Mouse (Mus musculus): ENCODE results near the gene Rtl8c.
A peak's percentile ranks its signal among the peaks of the same experiment; 100 is the strongest.
"Not testable (repeated sequence)": the region's sequence is repeated elsewhere in the genome, so short reads cannot be mapped to it uniquely, and the experiment has no call there.

Gene Rtl8c

DNA sequence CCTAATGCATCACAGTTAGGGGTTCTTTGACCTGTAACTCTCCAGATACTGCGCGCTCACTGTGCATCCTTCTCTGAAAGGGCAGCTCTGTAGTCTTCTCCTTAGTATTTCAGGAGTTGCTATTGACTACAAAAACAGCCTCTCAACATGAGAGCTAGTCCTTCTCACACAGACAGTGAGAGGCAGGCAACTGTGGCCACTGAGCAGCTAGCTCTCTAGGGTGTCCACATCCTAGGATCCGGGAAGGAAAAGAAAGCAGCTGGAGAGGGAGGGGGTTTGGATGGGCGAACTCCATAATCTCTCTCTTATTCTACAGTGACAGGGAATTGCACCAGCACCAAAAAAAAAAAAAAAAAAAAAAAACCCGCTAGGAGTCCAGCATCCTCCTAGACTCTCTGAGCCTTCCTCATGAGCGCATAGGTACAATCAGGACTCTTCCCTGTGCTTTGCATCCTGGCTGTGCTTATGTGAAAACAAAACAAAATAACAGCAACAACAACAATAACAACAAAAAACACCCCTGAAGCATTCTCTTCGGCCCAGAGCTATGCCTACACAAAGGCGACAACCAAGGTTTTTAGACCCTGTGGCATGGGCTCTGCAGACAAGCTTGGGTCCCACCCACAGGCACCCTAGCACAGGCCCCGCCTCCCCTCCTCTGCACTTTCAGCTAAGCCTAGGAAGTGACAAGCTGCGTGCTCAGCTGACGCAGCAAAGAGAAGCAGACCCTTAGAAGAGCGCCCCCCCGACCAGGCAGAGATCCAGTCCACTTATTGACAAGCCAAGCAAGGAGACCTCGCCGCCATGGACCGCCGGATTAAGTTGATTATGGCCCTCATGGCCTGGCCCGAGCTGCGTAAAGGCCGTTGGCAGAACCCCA, at the start of gene Rtl8c:
TSS of gene Rtl8c (plus strand) at position 791 of the 880 bp plus-strand sequence.
- DNase-seq (ENCODE audit: low spot score in 2 of 2): peak in 1 of 2 experiments; percentile 45

- no peak for DNase-seq (ENCODE audit: low spot score in 2 of 2)
Measured at GRCm38 (mm10) chrX:53579311-53579710, 28.5 kb upstream of the Rtl8c start.

DNA sequence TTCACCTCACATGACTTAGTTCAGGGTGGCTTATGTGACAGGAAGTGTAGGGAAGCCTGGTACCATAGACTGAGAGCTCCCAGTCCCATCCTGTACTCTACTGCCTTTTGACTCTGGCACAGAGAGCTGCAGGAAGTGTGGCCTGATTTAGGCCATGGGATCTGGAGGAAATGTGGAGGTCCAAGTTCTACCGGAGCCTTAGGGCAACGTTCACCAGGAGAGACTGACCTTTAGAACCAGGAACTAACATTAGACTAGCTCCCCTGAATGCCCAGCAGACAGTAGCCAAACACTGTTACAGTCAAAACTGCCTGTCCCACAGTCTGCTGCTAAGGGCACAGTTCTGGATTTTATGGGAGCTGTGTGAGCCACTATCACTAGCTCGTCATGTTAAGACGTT, 26.4 kb upstream of the Rtl8c start:
- not testable (repeated sequence) for DNase-seq (ENCODE audit: low spot score in 2 of 2)

DNA sequence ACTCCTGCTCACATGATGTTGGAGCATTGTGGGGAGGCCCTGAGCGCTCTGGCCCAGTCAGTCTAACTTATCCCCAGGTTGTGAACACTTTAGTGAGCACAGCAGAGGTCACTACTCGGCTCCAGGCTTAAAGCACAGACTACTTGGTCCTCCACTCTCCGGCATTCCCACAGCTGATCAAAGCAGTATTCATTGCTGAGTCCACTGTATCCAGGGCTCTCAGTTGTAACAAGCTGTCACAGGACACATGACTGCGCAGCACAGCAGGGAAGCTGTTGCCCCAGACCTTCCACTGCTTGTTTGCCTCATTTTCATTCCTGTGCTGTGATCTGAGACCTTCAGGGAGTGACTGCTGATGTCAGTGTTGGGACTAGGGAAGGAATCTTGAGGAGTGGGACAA, 24.4 kb upstream of the Rtl8c start:
- DNase-seq (ENCODE audit: low spot score in 2 of 2): not testable (repeated sequence)

GRCm38 (mm10) chrX:53599993-53600392, 7.8 kb upstream of the Rtl8c start:
- DNase-seq (ENCODE audit: low spot score in 2 of 2): peak; percentile 31 to 62

- not testable (repeated sequence) for DNase-seq (ENCODE audit: low spot score in 2 of 2)
Measured at GRCm38 (mm10) chrX:53606176-53606575, 1.7 kb upstream of the Rtl8c start.

- DNase-seq (ENCODE audit: low spot score in 2 of 2): no peak
Measured at GRCm38 (mm10) chrX:53608122-53608813, 436 bp downstream of the Rtl8c start.

- not testable (repeated sequence) for DNase-seq (ENCODE audit: low spot score in 2 of 2)
Measured at GRCm38 (mm10) chrX:53608879-53609278, 1.0 kb downstream of the Rtl8c start, which contains the start of gene Gm14597. TSS of gene Gm14597 (minus strand) at chrX:53608979.

DNA sequence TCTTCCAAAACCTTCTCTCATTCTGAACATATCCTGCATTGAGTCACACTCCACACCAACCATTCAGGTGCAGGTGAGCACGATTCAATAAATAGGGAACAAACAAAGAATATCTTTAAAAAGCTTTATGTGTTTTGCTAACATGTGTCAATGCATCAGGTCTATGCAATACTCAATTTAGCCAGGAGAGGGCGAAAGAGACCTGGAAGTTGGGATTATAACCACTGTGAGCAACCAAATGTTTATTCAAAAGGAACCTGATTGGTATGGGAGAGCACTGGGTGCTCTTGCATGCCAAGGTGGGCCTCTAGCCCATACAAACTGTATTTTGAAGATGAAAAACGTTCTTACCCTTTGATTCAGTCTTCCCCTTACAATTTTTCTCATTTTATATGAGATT, 2.7 kb downstream of the Rtl8c start:
- DNase-seq (ENCODE audit: low spot score in 2 of 2): peak; percentile 14 to 42

DNA sequence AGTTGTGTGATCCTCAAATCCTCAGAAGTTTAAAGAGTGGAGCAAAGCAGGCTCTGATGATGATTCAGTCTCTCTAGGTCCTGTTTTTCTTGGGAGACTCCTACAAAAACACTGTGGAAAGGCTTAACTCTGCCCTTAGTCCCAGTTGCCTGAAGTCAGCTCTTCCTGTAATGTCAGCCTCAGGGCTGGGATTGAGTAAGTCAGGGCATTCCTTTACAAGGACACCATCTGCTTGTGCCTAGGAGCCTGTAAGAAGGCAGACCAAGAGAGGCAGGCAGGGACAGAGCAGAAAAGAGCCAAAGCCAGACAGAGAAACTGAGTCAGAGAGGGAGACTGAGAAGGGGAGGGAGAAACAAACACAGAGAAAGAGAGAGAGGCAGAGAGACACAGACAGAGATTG, 3.6 kb downstream of the Rtl8c start:
- not testable (repeated sequence) for DNase-seq (ENCODE audit: low spot score in 2 of 2)

DNA sequence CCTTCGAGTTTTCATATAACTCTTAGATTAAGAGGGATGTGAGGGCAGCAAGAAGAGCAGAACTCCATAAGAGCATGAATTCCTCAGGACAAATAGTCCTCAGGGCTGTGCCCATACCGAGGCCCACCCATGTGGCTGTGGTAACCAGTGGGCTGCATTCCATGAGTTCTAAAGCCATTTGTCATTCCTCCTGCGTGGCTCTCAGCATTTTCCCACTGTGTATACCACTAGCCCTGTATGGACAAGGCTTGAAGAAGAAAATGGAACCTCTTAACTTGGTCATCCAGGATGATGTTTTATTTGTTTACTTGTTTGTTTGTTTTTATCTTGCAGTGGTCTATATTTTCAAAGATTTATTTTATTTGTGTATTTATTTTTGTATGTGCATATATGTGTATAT, 30.3 kb downstream of the Rtl8c start:
- not testable (repeated sequence) for DNase-seq (ENCODE audit: low spot score in 2 of 2)

GRCm38 (mm10) chrX:53642604-53642979, 34.8 kb downstream of the Rtl8c start:
- DNase-seq (ENCODE audit: low spot score in 2 of 2): not testable (repeated sequence)

GRCm38 (mm10) chrX:53642980-53643961, 35.4 kb downstream of the Rtl8c start, which contains the start of gene Rtl8a:
TSS of gene Rtl8a (minus strand) at chrX:53643682.
- peak; percentile 13 to 72 for DNase-seq (ENCODE audit: low spot score in 2 of 2)

DNA sequence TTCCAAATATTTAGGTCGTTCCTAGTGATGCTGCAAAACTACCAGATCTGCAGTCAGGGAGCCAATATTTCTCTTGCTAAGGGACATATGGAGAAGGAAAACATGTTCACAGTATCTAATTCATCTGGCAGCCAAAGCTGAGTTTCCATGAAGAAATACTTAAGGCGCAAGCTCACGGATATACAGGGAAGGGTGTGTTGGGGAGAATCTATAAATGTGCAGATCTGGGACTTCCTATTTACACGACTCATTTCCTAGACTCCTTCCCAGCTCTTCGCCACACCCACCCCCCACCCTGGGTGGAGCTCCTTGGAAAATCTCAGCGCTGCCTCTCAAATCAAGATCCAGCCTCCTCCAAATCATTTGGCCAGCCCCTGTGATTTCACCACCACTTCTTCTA, 38.1 kb downstream of the Rtl8c start:
- DNase-seq (ENCODE audit: low spot score in 2 of 2): no peak

DNA sequence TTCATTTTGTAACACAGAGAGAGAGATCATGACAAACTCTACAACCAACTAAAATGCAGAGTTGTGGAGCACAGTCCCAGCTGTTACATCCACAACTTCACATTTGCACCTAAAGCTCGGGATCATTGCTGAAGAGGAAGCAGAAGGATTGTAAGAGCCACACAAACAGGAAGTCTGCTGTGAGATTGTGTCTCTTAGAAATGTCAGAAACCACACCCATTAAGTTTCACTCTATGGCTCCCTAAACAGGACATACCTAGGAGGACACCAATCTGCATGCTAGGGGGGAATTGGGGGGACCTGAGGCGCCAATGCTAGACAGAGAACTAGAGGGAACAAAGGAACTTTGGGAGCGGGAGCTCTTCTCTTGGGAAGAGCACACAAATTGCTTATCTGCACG, 45.1 kb downstream of the Rtl8c start:
- not testable (repeated sequence) for DNase-seq (ENCODE audit: low spot score in 2 of 2)

Data from spleen, postnatal 10 days (tissue).